Mouse (Mus musculus) forebrain, embryonic 15.5 days (tissue): ENCODE results near the gene Abca1. TPM values are rescaled to one million over a fixed set of nuclear protein-coding genes. Genes with fewer than 3 reads are reported as not detected.

ENCODE experiments used
- polyA plus RNA-seq: library from polyadenylated mRNA; unstranded; fragments of >200 nt; fragmentation: Nextera tagmentation; extraction: Ambion mirVana; gene quantifications from 2 replicates; pipeline ENCODE4 v1.2.1, GENCODE M21; 2015

The Abca1 gene
- polyA plus RNA-seq, 1 experiment from 2014 or later, result 10.0 TPM

Other genes with a start within 250 kb of the Abca1 start
- not detected in 2 replicates for gene Olfr272, start 240.7 kb downstream of the Abca1 start, polyA plus RNA-seq
- gene Olfr270, start 195.3 kb downstream of the Abca1 start, polyA plus RNA-seq, result not detected in 2 replicates
- gene Nipsnap3a, start 170.6 kb downstream of the Abca1 start, polyA plus RNA-seq, result not detected in 2 replicates
- gene Nipsnap3b, start 148.0 kb downstream of the Abca1 start, polyA plus RNA-seq, result 141 and 152 TPM in 2 replicates